Mouse (Mus musculus) testis, adult 2 months (tissue): ENCODE results near the gene Zpbp. TPM values are rescaled to one million over a fixed set of nuclear protein-coding genes. Genes with fewer than 3 reads are reported as not detected.

Source experiments
- H3K27ac ChIP-seq: fragments of 200-500 bp; 2 replicates; pipeline ENCODE4 v1.5.1; 2012; ENCODE audit warnings: low read depth, low read length; ENCODE audit not compliant: control insufficient read depth, insufficient read depth
- H3K27me3 ChIP-seq: fragments of 200-500 bp; 2 replicates; pipeline ENCODE4 v1.6.1; 2012; ENCODE audit warnings: mild to moderate bottlenecking, low read length, moderate library complexity; ENCODE audit not compliant: control insufficient read depth, insufficient read depth
- H3K36me3 ChIP-seq: fragments of 200-500 bp; 2 replicates; pipeline ENCODE4 v1.6.1; 2012; ENCODE audit warnings: mild to moderate bottlenecking, low read length; ENCODE audit not compliant: control insufficient read depth, insufficient read depth
- H3K4me1 ChIP-seq: fragments of 200-500 bp; 2 replicates; pipeline ENCODE4 v1.6.1; 2012; ENCODE audit warnings: low read length; ENCODE audit not compliant: control insufficient read depth, insufficient read depth
- H3K4me3 ChIP-seq: fragments of 200-500 bp; 2 replicates; pipeline ENCODE4 v1.5.1; 2012; ENCODE audit warnings: low read depth, mild to moderate bottlenecking, low read length, moderate library complexity, mixed read lengths; ENCODE audit not compliant: control insufficient read depth
- CTCF ChIP-seq: fragments of 200-500 bp; IDR thresholded peaks from 2 replicates; pipeline ENCODE4 v1.5.1; 2012; ENCODE audit warnings: low read depth, mild to moderate bottlenecking, inconsistent platforms, low read length, moderate library complexity; ENCODE audit not compliant: control insufficient read depth, insufficient read depth, insufficient replicate concordance
- POLR2A ChIP-seq: fragments of 200-500 bp; IDR thresholded peaks from 2 replicates; pipeline ENCODE4 v1.6.1; 2012; ENCODE audit warnings: low read depth, mild to moderate bottlenecking, inconsistent platforms, low read length, moderate library complexity; ENCODE audit not compliant: control insufficient read depth
- polyA plus RNA-seq: library from polyadenylated mRNA; depleted of rRNA; stranded (reverse); fragments of >200 nt; gene quantifications from 2 replicates; pipeline ENCODE4 v1.2.3, GENCODE M21; 2012

The Zpbp gene
- polyA plus RNA-seq, 1 experiment = 68.7 TPM

GRCm38 (mm10) chr11:11468924-11469323, 6.7 kb upstream of the Zpbp start:
- H3K27ac ChIP-seq = no peak overlapping the region
- H3K27me3 ChIP-seq = no peaks in the 10 kb centered on the region
- H3K4me1 ChIP-seq = no peaks in the 10 kb centered on the region
- no peaks in the 10 kb centered on the region for H3K36me3 ChIP-seq
- H3K4me3 ChIP-seq = no peak overlapping the region
- TF ChIP-seq POLR2A (no peak), CTCF (no peak)

DNA sequence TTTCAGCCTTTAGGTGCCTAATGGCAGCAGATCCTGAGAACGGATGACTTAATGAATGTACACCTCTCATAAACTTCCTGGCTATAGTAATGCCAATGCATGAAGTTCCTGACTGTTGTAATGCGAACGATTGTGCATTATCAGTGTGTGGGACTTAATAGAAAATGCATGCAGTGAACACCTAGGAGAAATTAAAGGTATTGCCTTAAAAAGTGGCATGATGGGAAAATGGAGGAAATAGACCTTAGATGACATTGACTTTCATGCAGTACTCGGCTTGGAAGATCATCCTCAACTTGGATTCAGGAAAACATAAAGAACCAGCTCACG, 318 bp upstream of the Zpbp start:
- TF ChIP-seq CTCF (no peak), POLR2A (no peak)
- no peaks in the 10 kb centered on the region for H3K27me3 ChIP-seq
- H3K36me3 ChIP-seq = no peaks in the 10 kb centered on the region
- peak overlapping the region; percentile 96 for H3K4me3 ChIP-seq
- H3K4me1 ChIP-seq = no peaks in the 10 kb centered on the region
- peak overlapping the region; percentile 97 for H3K27ac ChIP-seq

DNA sequence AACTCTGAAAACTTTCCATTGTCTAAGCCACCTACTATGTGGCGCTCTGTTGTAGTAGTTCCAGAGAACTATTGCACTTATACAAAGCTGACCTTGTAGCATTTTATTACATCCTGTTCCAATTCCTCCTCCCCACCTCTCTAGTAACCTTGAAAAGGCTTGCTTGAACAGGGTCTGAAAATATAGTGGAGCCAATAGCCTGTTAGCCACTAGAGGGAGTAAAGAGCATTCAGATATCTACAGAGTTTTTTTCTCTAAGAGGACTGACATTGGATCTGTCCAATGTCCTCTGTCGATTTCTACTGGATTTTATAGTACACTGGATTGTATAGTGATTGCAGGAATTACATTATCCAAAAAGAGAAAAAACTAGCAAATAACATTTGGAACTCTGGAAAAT, 7.2 kb downstream of the Zpbp start:
- no peaks in the 10 kb centered on the region for H3K27me3 ChIP-seq
- H3K36me3 ChIP-seq = no peaks in the 10 kb centered on the region; the same call in 1 of the 2 replicates
- no peak overlapping the region for H3K4me3 ChIP-seq
- no peaks in the 10 kb centered on the region for H3K4me1 ChIP-seq
- TF ChIP-seq POLR2A (no peak), CTCF (no peak)
- no peak overlapping the region for H3K27ac ChIP-seq

- no peaks in the 10 kb centered on the region for H3K27me3 ChIP-seq
- H3K27ac ChIP-seq = no peak overlapping the region
- H3K36me3 ChIP-seq = no peaks in the 10 kb centered on the region
- H3K4me1 ChIP-seq = no peaks in the 10 kb centered on the region
- TF ChIP-seq POLR2A = no peak
- no peak for TF ChIP-seq CTCF
- no peak overlapping the region for H3K4me3 ChIP-seq
These were observed 44.9 kb downstream of the Zpbp start for GRCm38 (mm10) chr11:11417356-11417755.

- no peaks in the 10 kb centered on the region for H3K27me3 ChIP-seq
- H3K27ac ChIP-seq = no peak overlapping the region
- H3K4me3 ChIP-seq = no peak overlapping the region
- H3K36me3 ChIP-seq = no peaks in the 10 kb centered on the region
- TF ChIP-seq CTCF (no peak), POLR2A (no peak)
- H3K4me1 ChIP-seq = no peaks in the 10 kb centered on the region
These were observed 48.0 kb downstream of the Zpbp start for GRCm38 (mm10) chr11:11414188-11414587.

GRCm38 (mm10) chr11:11394686-11395085, 67.5 kb downstream of the Zpbp start:
- TF ChIP-seq POLR2A (no peak), CTCF (no peak)
- H3K27ac ChIP-seq = no peak overlapping the region
- H3K27me3 ChIP-seq = no peaks in the 10 kb centered on the region
- H3K36me3 ChIP-seq = no peaks in the 10 kb centered on the region
- no peak overlapping the region for H3K4me3 ChIP-seq
- no peaks in the 10 kb centered on the region for H3K4me1 ChIP-seq

- H3K27ac ChIP-seq = no peak overlapping the region
- H3K27me3 ChIP-seq = no peaks in the 10 kb centered on the region
- H3K4me3 ChIP-seq = no peak overlapping the region
- no peaks in the 10 kb centered on the region for H3K36me3 ChIP-seq
- H3K4me1 ChIP-seq = no peaks in the 10 kb centered on the region
- no peak for TF ChIP-seq POLR2A
- TF ChIP-seq CTCF = no peak
These were observed 69.0 kb downstream of the Zpbp start for GRCm38 (mm10) chr11:11393164-11393563.

DNA sequence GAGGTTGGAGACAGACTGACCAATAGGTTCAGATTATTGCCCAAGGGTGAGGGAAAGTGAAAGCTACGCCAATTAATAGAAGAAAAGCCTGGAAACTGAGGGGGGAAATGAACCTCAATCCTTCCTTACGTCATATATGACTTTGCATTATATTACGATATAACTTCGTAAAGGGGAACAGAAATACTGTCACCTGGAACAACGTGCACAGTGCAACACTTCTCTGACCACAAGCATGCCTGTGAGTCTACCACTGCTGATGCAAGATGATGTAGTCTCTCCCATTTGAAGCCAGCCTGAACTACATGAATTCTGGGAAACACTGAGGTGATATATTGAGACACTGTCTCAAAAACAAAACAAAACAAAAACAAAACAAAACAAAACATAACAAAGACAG, 90.9 kb downstream of the Zpbp start:
- Histone ChIP-seq H3K27me3 (no peaks in the 10 kb centered on the region), H3K27ac (no peak overlapping the region), H3K4me3 (no peak overlapping the region), H3K36me3 (no peaks in the 10 kb centered on the region), H3K4me1 (no peaks in the 10 kb centered on the region)
- TF ChIP-seq CTCF = no peak
